In the genomic region with DNA sequence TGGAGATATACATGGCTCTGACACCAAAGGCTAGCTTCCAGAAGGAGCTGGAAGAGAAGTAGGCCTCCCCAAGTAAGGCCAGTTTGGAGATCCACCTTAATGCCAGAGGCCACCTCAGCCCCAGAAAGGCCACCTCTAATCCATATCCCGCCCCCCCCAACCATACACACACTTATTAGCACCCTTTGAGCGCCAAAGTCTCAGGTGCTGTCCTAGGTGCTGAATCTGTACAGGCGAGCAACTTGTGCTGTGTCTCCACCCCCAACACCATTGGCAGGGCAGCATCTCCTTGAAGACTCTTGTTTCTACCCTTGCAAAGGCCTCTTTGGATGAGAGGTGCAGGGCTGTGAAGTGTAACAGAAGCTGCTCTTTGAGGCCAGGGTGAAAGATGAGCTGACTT, we compare ENCODE assay signal across 10 mouse cellular contexts. TPM values are rescaled to one million over a fixed set of nuclear protein-coding genes. Genes with fewer than 3 reads are reported as not detected.
DNase-seq lines count a peak whose midpoint lies in the region; ATAC-seq and TF ChIP-seq lines count a peak whose summit lies in the region.
"Had no signal": no experiment of that assay in that cellular context is flagged by ENCODE, and none has a peak within 500 bp of the region (broad histone marks: within the 10 kb centered on the region; RNA-seq: fewer than 3 reads in every experiment).

No protein-coding gene starts in this region.

- H3K4me3 ChIP-seq in kidney, adult 2 months (ENCODE audit: insufficient read depth, low read depth, low read length), result no peak overlapping the region
- H3K4me3 ChIP-seq in liver, embryonic 11.5 days (ENCODE audit: low read depth, low read length), result no peak overlapping the region
- no peak overlapping the region for H3K4me3 ChIP-seq in midbrain, embryonic 15.5 days
- H3K4me3 ChIP-seq: liver, embryonic 13.5 days; neural tube, embryonic 13.5 days had no signal

- ATAC-seq in liver, embryonic 11.5 days (replicated peaks; ENCODE audit: low FRiP score), result no peak
- no peak for ATAC-seq in midbrain, embryonic 15.5 days (replicated peaks)

- H3K27me3 ChIP-seq in kidney, adult 2 months (replicated peaks; ENCODE audit: control insufficient read depth, insufficient read depth, low read length), result no peaks in the 10 kb centered on the region
- peaks cover 8% of the 10 kb centered on the region for H3K27me3 ChIP-seq in liver, embryonic 11.5 days (replicated peaks; ENCODE audit: control insufficient read depth, insufficient read depth, low read length)
- H3K27me3 ChIP-seq in midbrain, embryonic 15.5 days (replicated peaks), result 0 out of 2 replicates have a peak, but pooled peaks cover 5% of the 10 kb centered on the region

- no peak for TF ChIP-seq POLR2A in kidney, adult 2 months (IDR thresholded peaks at IDR 0.05; ENCODE audit: low read depth, low read length)

- DNase-seq in kidney, adult 9 months, result peak; percentile 19
- no peak for DNase-seq in kidney, adult 2 months
- peak; percentile 68 for DNase-seq in ES-CJ7 (ENCODE audit: low read depth, low spot score)
- peak; percentile 32 for DNase-seq in c-Kit-positive CD71-positive TER-119-negative erythroid progenitor cells, embryonic 14.5 days (ENCODE audit: low read depth)
- DNase-seq in liver, embryonic 11.5 days (ENCODE audit: low spot score), result peak; percentile 40
- DNase-seq in left cerebral cortex, postnatal 4 days, result no peak
- DNase-seq: cerebellum, adult 9-10 months; liver, embryonic 13.5 days had no signal

- H3K36me3 ChIP-seq in kidney, adult 2 months (ENCODE audit: control insufficient read depth, insufficient read depth, low read length), result no peaks in the 10 kb centered on the region
- H3K36me3 ChIP-seq in liver, embryonic 11.5 days (ENCODE audit: control insufficient read depth, insufficient read depth, low read length), result no peaks in the 10 kb centered on the region
- no peaks in the 10 kb centered on the region for H3K36me3 ChIP-seq in midbrain, embryonic 15.5 days (replicated peaks)
- H3K36me3 ChIP-seq: liver, embryonic 13.5 days had no signal

- no peak overlapping the region for H3K4me2 ChIP-seq in liver, embryonic 11.5 days
- no peak overlapping the region for H3K4me2 ChIP-seq in midbrain, embryonic 15.5 days
- H3K4me2 ChIP-seq: liver, embryonic 13.5 days; neural tube, embryonic 13.5 days had no signal

- TF ChIP-seq CTCF in kidney, adult 2 months (conservative IDR thresholded peaks at IDR 0.05; ENCODE audit: insufficient read depth, insufficient read length, low read depth, low read length), result no peak

- no peaks in the 10 kb centered on the region for H3K9me3 ChIP-seq in liver, embryonic 11.5 days (ENCODE audit: control insufficient read depth, low read length)
- H3K9me3 ChIP-seq in midbrain, embryonic 15.5 days, result no peaks in the 10 kb centered on the region
- H3K9me3 ChIP-seq: liver, embryonic 13.5 days; neural tube, embryonic 13.5 days had no signal

- no peak overlapping the region for H3K9ac ChIP-seq in liver, embryonic 11.5 days (ENCODE audit: low read depth, low read length)
- no peak overlapping the region for H3K9ac ChIP-seq in midbrain, embryonic 15.5 days
- H3K9ac ChIP-seq: liver, embryonic 13.5 days; neural tube, embryonic 13.5 days had no signal

- H3K4me1 ChIP-seq in kidney, adult 2 months (ENCODE audit: control insufficient read depth, insufficient read depth, low read length), result no peaks in the 10 kb centered on the region
- no peaks in the 10 kb centered on the region for H3K4me1 ChIP-seq in liver, embryonic 11.5 days (replicated peaks; ENCODE audit: control insufficient read depth, insufficient read depth, low read length)
- no peaks in the 10 kb centered on the region for H3K4me1 ChIP-seq in midbrain, embryonic 15.5 days
- H3K4me1 ChIP-seq: liver, embryonic 13.5 days had no signal

- no peak overlapping the region for H3K27ac ChIP-seq in kidney, adult 2 months (ENCODE audit: insufficient read depth, low read depth, low read length)
- H3K27ac ChIP-seq in liver, embryonic 11.5 days (ENCODE audit: low read depth, low read length), result no peak overlapping the region
- H3K27ac ChIP-seq in midbrain, embryonic 15.5 days, result no peak overlapping the region
- H3K27ac ChIP-seq: liver, embryonic 13.5 days; neural tube, embryonic 13.5 days had no signal

- intact Hi-C loops in left cerebral cortex, postnatal 4 days (cut with DNase I), result no loop called here

- WGBS in kidney, adult 2 months, result 6% methylated on average over 3 of the region's 3 CpGs
- 11% methylated on average over 3 of the region's 3 CpGs for WGBS in liver, embryonic 11.5 days
- WGBS in midbrain, embryonic 15.5 days, result 17% methylated on average over 3 of the region's 3 CpGs

RNA-seq across cellular contexts. Expression of gene Crtac1, which starts 6.4 kb away (rescaled TPM):
- polyA plus RNA-seq in kidney, adult 2 months (2012; rRNA removed), result 0.06 and 0.15 TPM in 2 replicates
- 0.06 and 0.10 TPM in 2 replicates for polyA plus RNA-seq in liver, embryonic 11.5 days (2014; fragmentation: Nextera tagmentation; extraction: Ambion mirVana)
- total RNA-seq in left cerebral cortex, postnatal 4 days (2021), result 10 to 100 TPM; 40.9 to 53.3 TPM
- polyA plus RNA-seq in midbrain, embryonic 15.5 days (2015; fragmentation: Nextera tagmentation; extraction: Ambion mirVana), result 24.6 and 26.1 TPM in 2 replicates

Comparison
In these comparisons a context has a peak if more than half of its experiments do, and no peak if none do; other contexts are left out.
1. DNase-seq: peak in kidney, adult 9 months (single experiment), ES-CJ7 (single experiment), c-Kit-positive CD71-positive TER-119-negative erythroid progenitor cells, embryonic 14.5 days (single experiment) and liver, embryonic 11.5 days (single experiment); none in kidney, adult 2 months (single experiment) and left cerebral cortex, postnatal 4 days (single experiment).
2. RNA of gene Crtac1, which starts 6.4 kb away (polyA plus RNA-seq): 24.6 to 26.1 TPM in midbrain, embryonic 15.5 days; 0.06 to 0.10 TPM in liver, embryonic 11.5 days and 0.06 to 0.15 TPM in kidney, adult 2 months; every median in the first group is over 10 times any median in the second.